Mouse (Mus musculus) liver, postnatal 0 days (tissue): ENCODE measurements around the gene Katnal1. TPM values are rescaled to one million over a fixed set of nuclear protein-coding genes. Genes with fewer than 3 reads are reported as not detected.

Source experiments
- ATAC-seq: fragments of 200-750 bp; cut with Nextera tagmentation; 2 replicates; pipeline ENCODE4 v1.8.0; 2017; ENCODE audit warnings: mild to moderate bottlenecking, moderate library complexity
- DNase-seq: peaks from one replicate; pipeline ENCODE4 v3.0.0-alpha.2; 2016
- H3K27ac ChIP-seq: fragments of 300-500 bp; sonication (generic); 2 replicates; pipeline ENCODE4 v1.5.1; 2014; ENCODE audit warnings: antibody characterized with exemption, moderate library complexity, mild to moderate bottlenecking, low read depth
- H3K27me3 ChIP-seq: fragments of 300-500 bp; sonication (generic); 2 replicates; pipeline ENCODE4 v1.6.1; 2014; ENCODE audit warnings: low read length, control low read depth, mixed read lengths; ENCODE audit not compliant: insufficient read depth
- H3K36me3 ChIP-seq: fragments of 300-500 bp; sonication (generic); replicated peaks from 2 replicates; pipeline ENCODE4 v1.6.1; 2014; ENCODE audit warnings: mild to moderate bottlenecking, control low read depth, low read length, moderate library complexity, mixed read lengths; ENCODE audit not compliant: insufficient read depth
- H3K4me1 ChIP-seq: fragments of 300-500 bp; sonication (generic); 2 replicates; pipeline ENCODE4 v1.6.1; 2014; ENCODE audit warnings: antibody characterized with exemption, mild to moderate bottlenecking, control low read depth; ENCODE audit not compliant: insufficient read depth
- H3K4me2 ChIP-seq: fragments of 300-500 bp; sonication (generic); 2 replicates; pipeline ENCODE4 v1.6.1; 2014; ENCODE audit warnings: low read depth, mild to moderate bottlenecking, low read length, moderate library complexity, mixed read lengths
- H3K4me3 ChIP-seq: fragments of 300-500 bp; sonication (generic); 2 replicates; pipeline ENCODE4 v1.5.1; 2014; ENCODE audit warnings: low read depth, low read length
- H3K9ac ChIP-seq: fragments of 300-500 bp; sonication (generic); replicated peaks from 2 replicates; pipeline ENCODE4 v1.6.1; 2014; ENCODE audit warnings: mild to moderate bottlenecking, moderate library complexity
- H3K9me3 ChIP-seq: fragments of 300-500 bp; sonication (generic); 2 replicates; pipeline ENCODE4 v1.6.1; 2016; ENCODE audit warnings: mild to moderate bottlenecking, control low read depth, low read length, mixed read lengths
- CTCF ChIP-seq: sonication (generic); IDR thresholded peaks from 2 replicates; pipeline ENCODE4 v1.5.1; 2016; ENCODE audit warnings: antibody characterized with exemption, low read depth
- EP300 ChIP-seq: IDR thresholded peaks from 2 replicates; pipeline ENCODE4 v1.6.1; 2016; ENCODE audit warnings: antibody characterized with exemption, low read depth, mild to moderate bottlenecking
- WGBS: fragments of 180-500 bp; shearing (Covaris S2); extraction: QIAGEN DNeasy Blood & Tissue Kit; methylation state at CpG from one replicate; pipeline ENCODE4 v1.1.7; 2014; ENCODE audit not compliant: insufficient replicate concordance; 5-methylcytosine and 5-hydroxymethylcytosine counted together
- polyA plus RNA-seq: library from polyadenylated mRNA; unstranded; fragments of >200 nt; fragmentation: Nextera tagmentation; extraction: Ambion mirVana; gene quantifications from 2 replicates; pipeline ENCODE4 v1.2.1, GENCODE M21; 2015

The Katnal1 gene
- polyA plus RNA-seq, 1 experiment from 2014 or later: 4.8 TPM

- 0 out of 2 replicates have a peak overlapping the region, but pooled peaks have one; percentile 27 for H3K9ac ChIP-seq
- ATAC-seq: peak; percentile 82
- H3K27ac ChIP-seq: no peak overlapping the region
Observed at GRCm38 (mm10) chr5:148831596-148832257, 97.4 kb downstream of the Katnal1 start.

GRCm38 (mm10) chr5:148831141-148831547 is 98.0 kb downstream of the Katnal1 start:
- no peak for TF ChIP-seq CTCF
- TF ChIP-seq EP300: no peak
- Histone ChIP-seq H3K27me3 (peaks cover 8% of the 10 kb centered on the region), H3K9ac (0 out of 2 replicates have a peak overlapping the region, but pooled peaks have one; percentile 27), H3K27ac (no peak overlapping the region), H3K36me3 (no peaks in the 10 kb centered on the region), H3K9me3 (no peaks in the 10 kb centered on the region), H3K4me1 (peaks cover 9% of the 10 kb centered on the region; the same call in 1 of the 2 replicates), H3K4me2 (peak overlapping the region; percentile 74), H3K4me3 (peak overlapping the region; percentile 42)
- WGBS: 11% methylated on average over 9 of the region's 9 CpGs
- ATAC-seq: peak; percentile 31; the same call in 1 of the 2 replicates
- no peak for DNase-seq

More at GRCm38 (mm10) chr5:148831596-148832257, 97.4 kb downstream of the Katnal1 start:
- peak; percentile 87 for TF ChIP-seq CTCF
- no peak for TF ChIP-seq EP300
- peaks cover 8% of the 10 kb centered on the region for H3K27me3 ChIP-seq
- no peaks in the 10 kb centered on the region for H3K9me3 ChIP-seq
- peak; percentile 86 for DNase-seq
- peaks cover 9% of the 10 kb centered on the region; the same call in 1 of the 2 replicates for H3K4me1 ChIP-seq
- H3K4me2 ChIP-seq: peak overlapping the region; percentile 74
- H3K36me3 ChIP-seq: no peaks in the 10 kb centered on the region
- peak overlapping the region; percentile 42 for H3K4me3 ChIP-seq
- WGBS: 8% methylated on average over 23 of the region's 23 CpGs

DNA sequence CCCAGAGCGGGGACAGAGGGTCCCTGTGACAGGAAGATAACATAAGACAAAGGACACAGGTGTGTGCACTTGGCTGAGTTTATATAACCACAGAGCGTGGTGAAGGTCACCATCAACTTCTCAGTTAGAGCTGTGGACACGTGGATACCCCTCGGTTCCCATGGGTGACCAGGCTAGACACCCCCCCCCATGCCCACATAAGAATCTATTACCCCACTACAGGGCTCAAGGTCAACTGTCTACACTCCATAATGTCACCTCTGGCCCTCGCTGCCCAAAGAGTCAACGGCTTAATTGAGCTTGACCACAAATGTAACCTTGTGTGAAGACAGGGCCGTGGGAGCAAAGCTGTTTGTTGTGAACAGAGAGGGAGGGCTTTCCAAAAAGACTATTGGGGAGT is 103.4 kb downstream of the Katnal1 start:
- 0 out of 2 replicates have a peak, but pooled peaks cover 2% of the 10 kb centered on the region for H3K27me3 ChIP-seq
- H3K9me3 ChIP-seq: no peaks in the 10 kb centered on the region
- no peaks in the 10 kb centered on the region for H3K36me3 ChIP-seq
- ATAC-seq (no peak), DNase-seq (no peak)
- no peak overlapping the region for H3K9ac ChIP-seq
- 52% methylated on average over 7 of the region's 7 CpGs for whole genome bisulfite sequencing
- H3K27ac ChIP-seq: no peak overlapping the region
- no peak overlapping the region for H3K4me2 ChIP-seq
- no peak overlapping the region for H3K4me3 ChIP-seq
- no peaks in the 10 kb centered on the region for H3K4me1 ChIP-seq
- TF ChIP-seq CTCF (no peak), EP300 (no peak)

GRCm38 (mm10) chr5:148822772-148823171 is 106.3 kb downstream of the Katnal1 start:
- Histone ChIP-seq H3K4me2 (no peak overlapping the region), H3K9ac (no peak overlapping the region), H3K4me3 (no peak overlapping the region), H3K36me3 (no peaks in the 10 kb centered on the region), H3K27me3 (0 out of 2 replicates have a peak, but pooled peaks cover 7% of the 10 kb centered on the region), H3K9me3 (no peaks in the 10 kb centered on the region), H3K4me1 (peaks cover 12% of the 10 kb centered on the region), H3K27ac (no peak overlapping the region)
- 81% methylated on average over 13 of the region's 13 CpGs for WGBS
- DNase-seq: no peak
- ATAC-seq: no peak
- TF ChIP-seq CTCF (no peak), EP300 (no peak)

Other genes starting within 250 kb of the Katnal1 start
- 0.42 TPM in 1 of 2 replicates, not detected in the other for gene Gm42791, start 65.8 kb upstream of the Katnal1 start, polyA plus RNA-seq